Mouse (Mus musculus) layer of hippocampus, adult 11-12 months (tissue): Measurements from ENCODE around the gene Siah1b.

ENCODE experiments used
- DNase-seq: peaks from one replicate; pipeline ENCODE4 v3.0.0; 2022; ENCODE audit warnings: low spot score

Siah1b gene

GRCm38 (mm10) chrX:164076040-164076775 is at the start of gene Siah1b:
Siah1b (minus strand) TSS chrX:164076493.
- peak; percentile 94 for DNase-seq

- DNase-seq = no peak
These were observed 47.6 kb upstream of the Siah1b start for GRCm38 (mm10) chrX:164123942-164124341.

DNA sequence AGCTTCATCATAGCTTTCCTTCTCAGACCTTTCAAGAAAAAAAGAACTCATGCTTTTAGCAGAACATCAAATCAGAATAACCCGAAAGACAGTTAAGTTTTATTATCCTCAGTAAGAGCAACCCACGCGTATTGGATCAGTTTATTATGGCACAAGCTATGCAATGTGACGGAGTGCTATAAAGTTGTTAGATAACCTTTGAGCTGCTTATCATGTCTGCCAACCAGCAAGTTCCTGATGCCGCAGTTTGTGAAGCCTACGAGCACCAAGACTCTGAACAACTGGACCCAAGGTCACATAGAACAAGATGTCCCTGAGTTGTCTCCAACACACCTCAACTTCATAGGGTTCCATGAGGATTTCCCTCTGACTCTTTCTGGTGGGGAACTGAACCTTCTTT is 37.5 kb upstream of the Siah1b start:
- DNase-seq = no peak

GRCm38 (mm10) chrX:164111146-164111545 is 34.9 kb upstream of the Siah1b start:
- DNase-seq = no peak

DNA sequence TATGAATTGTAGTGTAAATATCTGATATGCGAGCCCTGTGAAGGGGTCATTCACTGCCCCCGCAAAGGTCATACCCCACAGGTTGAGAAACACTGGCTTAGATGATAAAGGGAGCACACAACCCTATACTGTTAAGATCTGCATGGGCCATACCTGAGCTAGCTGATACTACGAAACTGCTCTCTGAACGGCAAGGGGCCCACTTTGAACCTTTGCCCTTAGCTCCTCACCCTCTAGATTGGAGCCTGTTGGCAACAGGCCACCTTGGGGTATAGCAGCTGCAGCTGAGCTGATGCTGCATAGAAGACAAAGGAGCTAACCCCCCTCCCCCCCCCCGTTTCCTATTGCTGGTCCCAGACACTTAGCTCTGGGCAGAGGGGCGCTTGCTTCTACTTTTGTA is 26.4 kb upstream of the Siah1b start:
- no peak for DNase-seq

GRCm38 (mm10) chrX:164102198-164102597 is 25.9 kb upstream of the Siah1b start:
- DNase-seq = no peak

DNA sequence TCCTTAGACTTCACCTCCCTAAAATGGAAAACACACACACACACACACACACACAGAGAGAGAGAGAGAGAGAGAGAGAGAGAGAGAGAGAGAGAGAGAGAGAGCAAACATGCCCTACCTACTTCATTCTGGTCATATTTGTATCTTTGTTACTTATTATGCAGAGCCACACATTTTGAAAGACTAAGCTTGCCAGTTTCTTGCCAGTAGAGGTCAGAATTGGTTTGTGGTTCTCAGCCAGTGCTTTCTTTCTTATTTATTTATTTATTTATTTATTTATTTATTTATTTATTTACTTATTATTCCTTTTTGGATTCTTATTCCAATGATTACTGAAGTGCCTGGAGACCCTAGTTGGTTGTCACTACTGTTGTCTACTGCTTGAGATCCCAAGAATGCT is 25.2 kb upstream of the Siah1b start:
- peak; percentile 3 for DNase-seq

DNA sequence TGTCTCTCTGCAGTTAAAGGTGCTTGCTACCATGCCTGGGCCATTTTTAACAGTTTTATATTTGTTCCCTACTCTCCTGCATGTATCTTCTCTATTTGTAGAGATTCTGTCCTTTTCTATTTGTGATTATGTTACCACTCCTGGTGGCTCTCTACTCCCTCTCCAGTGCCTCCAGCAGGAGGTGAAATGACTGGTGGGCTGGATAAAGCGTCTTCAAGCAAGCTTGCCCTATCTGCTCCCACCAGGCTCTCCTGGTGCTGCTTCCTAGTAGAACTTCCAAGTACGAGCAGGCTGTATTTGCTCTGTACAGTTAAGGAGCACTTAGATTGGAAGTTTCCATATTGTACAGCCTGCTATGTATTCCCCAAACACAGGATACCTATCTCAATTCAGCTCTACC is 19.5 kb upstream of the Siah1b start:
- no peak for DNase-seq

- DNase-seq = no peak
These were observed 17.1 kb upstream of the Siah1b start for GRCm38 (mm10) chrX:164093435-164093834.

DNA sequence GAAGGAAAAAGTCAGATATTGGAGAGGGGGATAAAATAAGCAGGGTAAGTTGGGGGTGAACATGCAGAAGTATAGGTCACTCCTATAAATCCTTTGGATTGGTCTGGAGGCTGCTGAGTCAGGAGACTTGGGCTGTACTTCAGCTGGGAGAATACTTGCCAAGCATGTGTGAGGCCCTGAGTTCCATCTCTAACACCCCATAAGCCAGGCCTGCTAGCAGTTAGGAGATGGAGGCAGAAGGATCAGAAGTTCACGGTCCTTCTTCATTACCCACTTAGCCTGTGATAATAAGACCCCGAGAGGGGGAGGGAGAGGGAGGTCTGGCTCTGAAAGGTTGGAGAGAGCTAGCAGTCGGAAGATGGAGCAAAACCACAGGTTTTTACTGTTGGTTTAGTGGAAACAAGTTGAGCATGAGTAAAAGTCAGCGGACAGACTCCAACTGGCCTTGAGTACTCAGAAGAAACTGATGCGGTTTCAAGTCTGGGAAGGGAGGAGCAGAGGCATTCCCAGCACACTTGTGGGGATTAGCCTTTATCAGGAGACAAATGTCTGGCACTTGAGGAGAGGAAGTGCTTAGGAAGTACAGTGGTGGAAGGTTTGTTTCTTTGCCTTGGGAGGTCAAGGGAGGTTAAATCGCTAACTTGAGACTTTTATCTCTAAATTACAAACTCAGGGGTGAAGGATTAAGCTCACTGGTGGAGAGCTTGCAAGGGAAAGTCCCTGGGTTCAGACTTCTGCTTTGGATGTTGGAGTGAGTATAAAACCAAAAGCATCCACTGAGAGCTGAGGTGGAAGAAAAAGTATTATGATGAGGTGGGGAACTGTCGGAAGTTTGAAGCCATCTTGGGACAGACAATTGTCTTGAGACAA is 16.2 kb upstream of the Siah1b start:
- DNase-seq = no peak

GRCm38 (mm10) chrX:164089916-164090315 is 13.6 kb upstream of the Siah1b start:
- DNase-seq = no peak

- DNase-seq = no peak
These were observed 12.3 kb upstream of the Siah1b start, which contains the start of gene Cltrn for GRCm38 (mm10) chrX:164088582-164088981. Cltrn (plus strand) TSS chrX:164088830.

- no peak for DNase-seq
These were observed 5.7 kb upstream of the Siah1b start for GRCm38 (mm10) chrX:164082030-164082429.

GRCm38 (mm10) chrX:164068968-164069367 is 7.3 kb downstream of the Siah1b start:
- no peak for DNase-seq

DNA sequence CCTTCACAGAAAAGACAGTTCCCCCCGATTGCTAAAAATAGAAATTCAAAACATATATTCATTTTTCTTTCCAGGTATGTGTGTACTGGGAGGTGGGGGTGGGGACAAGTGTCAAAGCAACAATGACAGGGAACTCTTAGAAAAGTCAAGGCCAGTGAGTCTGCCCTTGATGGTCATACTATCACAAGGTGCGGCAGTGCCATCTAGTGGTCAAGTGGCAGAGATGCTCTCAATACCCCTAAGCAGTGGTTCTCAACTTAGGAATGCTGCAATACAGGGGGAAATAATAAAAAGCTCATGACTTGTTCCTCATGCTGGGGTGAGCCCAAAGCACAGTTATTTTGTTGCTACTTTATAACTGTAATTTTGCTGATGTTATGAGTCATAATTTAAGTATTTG is 10.1 kb downstream of the Siah1b start:
- peak; percentile 41 for DNase-seq

GRCm38 (mm10) chrX:164059070-164059469 is 17.2 kb downstream of the Siah1b start:
- DNase-seq = no peak

DNA sequence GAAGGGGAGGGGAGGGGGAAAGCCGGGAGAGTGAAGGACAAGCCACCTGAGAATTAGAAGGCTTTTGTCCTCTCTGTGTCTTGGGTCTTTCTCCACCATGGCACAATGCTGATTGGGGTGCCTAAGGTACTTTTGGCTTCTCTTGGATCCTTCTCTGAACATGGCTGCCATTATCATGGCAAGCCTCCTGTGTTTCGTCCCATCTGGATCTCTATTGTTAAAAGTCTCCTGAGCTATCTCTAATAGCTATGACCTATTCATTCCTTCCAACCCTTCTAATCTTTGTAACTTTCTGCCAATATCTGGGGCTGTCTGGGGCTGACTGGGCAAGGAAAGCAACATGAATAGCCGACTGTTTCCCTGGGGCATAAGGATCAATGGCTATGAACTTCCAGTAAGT is 17.8 kb downstream of the Siah1b start:
- no peak for DNase-seq

DNA sequence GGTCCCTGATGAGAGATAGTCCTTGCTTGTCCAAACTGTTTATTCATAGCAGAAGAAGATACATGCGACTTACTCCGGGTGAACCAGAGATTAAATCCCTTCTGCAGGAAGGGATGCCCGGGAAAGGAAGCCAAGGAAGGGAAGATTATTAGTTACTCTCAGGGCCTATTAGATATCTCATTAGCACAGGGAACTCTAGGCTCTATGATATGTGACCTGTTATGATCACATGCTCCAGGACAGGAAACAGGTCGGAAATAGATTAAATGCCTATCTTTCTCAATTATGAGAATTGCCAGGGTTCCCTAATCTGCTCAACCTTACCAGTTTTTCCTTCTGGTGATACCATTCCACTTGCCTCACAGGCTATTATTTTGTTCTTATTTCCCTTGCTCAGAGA is 20.6 kb downstream of the Siah1b start:
- no peak for DNase-seq

- no peak for DNase-seq
These were observed 29.6 kb downstream of the Siah1b start for GRCm38 (mm10) chrX:164046736-164047135.

DNA sequence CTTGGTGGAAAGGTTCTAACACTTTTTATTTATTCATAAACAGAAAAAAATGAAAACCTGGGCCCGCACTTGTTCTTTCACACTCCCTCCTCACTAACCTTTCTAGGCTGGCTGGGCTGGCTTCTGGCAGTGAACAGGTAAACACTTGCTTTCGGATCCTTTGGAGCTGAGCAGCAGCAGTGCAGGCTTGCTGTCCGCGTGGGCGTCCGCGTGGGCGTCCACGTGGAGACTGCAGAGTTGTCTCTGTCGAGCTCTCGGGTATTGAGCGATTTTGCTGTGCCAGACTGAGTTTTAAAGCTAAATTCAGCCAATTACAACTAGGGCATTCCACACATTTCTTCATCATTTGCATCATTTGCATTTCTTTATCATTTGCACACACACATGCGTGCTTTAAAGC is 34.2 kb downstream of the Siah1b start:
- DNase-seq = peak; percentile 54

DNA sequence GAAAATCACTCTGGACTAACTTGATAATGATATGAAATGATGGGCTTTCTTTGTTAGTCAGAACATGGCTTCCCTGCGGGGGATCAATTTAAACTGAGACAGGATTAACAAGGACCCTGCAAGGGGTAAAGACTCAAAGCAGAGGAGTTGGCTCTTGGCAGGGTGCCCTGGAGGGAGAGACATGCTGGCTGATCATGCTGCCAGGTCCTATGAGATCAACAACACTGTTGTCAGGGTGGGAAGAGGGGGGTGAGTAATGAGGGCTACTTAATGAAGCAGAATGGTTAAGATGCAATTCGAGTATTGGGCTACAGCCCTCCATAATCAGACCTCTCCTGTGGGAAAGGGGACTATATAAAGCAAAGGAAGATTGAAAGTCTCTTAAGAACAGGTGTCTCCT is 37.4 kb downstream of the Siah1b start:
- no peak for DNase-seq

GRCm38 (mm10) chrX:164035931-164036330 is 40.4 kb downstream of the Siah1b start:
- no peak for DNase-seq

GRCm38 (mm10) chrX:164035401-164035800 is 40.9 kb downstream of the Siah1b start:
- DNase-seq = no peak
